Mouse (Mus musculus) limb, embryonic 10.5 days (tissue): ENCODE measurements around the gene Smoc1. TPM values are rescaled to one million over a fixed set of nuclear protein-coding genes. Genes with fewer than 3 reads are reported as not detected.

ENCODE experiments used
- DNase-seq: peaks from one replicate; pipeline ENCODE4 v3.0.0-alpha.2; 2017; ENCODE audit warnings: low spot score
- H3K27ac ChIP-seq: fragments of 300-500 bp; sonication (generic); 2 replicates; pipeline ENCODE4 v1.5.1; 2016; ENCODE audit warnings: mild to moderate bottlenecking
- H3K27me3 ChIP-seq: fragments of 300-500 bp; sonication (generic); 2 replicates; pipeline ENCODE4 v1.6.1; 2016; ENCODE audit warnings: low read depth, mild to moderate bottlenecking; ENCODE audit not compliant: poor library complexity, severe bottlenecking
- H3K36me3 ChIP-seq: fragments of 300-500 bp; sonication (generic); 2 replicates; pipeline ENCODE4 v1.6.1; 2016; ENCODE audit warnings: mild to moderate bottlenecking, moderate library complexity
- H3K4me1 ChIP-seq: fragments of 300-500 bp; sonication (generic); 2 replicates; pipeline ENCODE4 v1.6.1; 2016
- H3K4me3 ChIP-seq: fragments of 300-500 bp; sonication (generic); 2 replicates; pipeline ENCODE4 v1.5.1; 2016; ENCODE audit warnings: mild to moderate bottlenecking, moderate library complexity
- H3K9me3 ChIP-seq: fragments of 300-500 bp; sonication (generic); replicated peaks from 2 replicates; pipeline ENCODE4 v1.6.1; 2016; ENCODE audit warnings: mild to moderate bottlenecking
- WGBS: fragments of 180-500 bp; shearing (Covaris S2); methylation state at CpG from one replicate; pipeline ENCODE4 v1.1.7; 2016; 5-methylcytosine and 5-hydroxymethylcytosine counted together
- polyA plus RNA-seq: library from polyadenylated mRNA; unstranded; fragments of >200 nt; fragmentation: Nextera tagmentation; extraction: Ambion mirVana; gene quantifications from 2 replicates; pipeline ENCODE4 v1.2.1, GENCODE M21; 2016

Smoc1 gene
- polyA plus RNA-seq, 1 experiment from 2014 or later, result 24.2 TPM

DNA sequence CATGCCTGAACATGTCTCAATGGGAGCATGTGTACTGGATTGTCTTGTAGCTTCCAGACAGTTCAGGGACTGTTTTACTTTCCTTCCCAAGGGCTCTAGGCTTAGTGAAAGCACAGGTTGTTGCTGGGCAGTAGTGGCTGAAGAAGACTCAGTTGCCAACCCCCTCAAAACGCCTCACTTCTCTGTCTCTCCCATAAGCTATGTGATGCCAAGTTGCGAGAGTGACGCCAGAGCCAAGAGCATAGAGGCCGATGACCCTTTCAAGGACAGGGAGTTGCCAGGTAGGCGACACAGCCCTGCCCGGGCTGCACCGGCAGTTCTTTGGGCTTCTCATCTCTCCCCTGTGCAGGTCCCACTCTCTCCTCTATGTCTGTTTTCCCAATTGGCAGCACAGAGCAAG, 141.4 kb downstream of the Smoc1 start:
- no peak overlapping the region for H3K27ac ChIP-seq
- H3K9me3 ChIP-seq, result no peaks in the 10 kb centered on the region
- peaks cover 21% of the 10 kb centered on the region for H3K4me1 ChIP-seq
- H3K27me3 ChIP-seq, result peaks cover 12% of the 10 kb centered on the region
- H3K36me3 ChIP-seq, result peaks cover 37% of the 10 kb centered on the region
- DNase-seq, result no peak
- WGBS, result 93% methylated on average over 7 of the region's 7 CpGs
- no peak overlapping the region for H3K4me3 ChIP-seq

DNA sequence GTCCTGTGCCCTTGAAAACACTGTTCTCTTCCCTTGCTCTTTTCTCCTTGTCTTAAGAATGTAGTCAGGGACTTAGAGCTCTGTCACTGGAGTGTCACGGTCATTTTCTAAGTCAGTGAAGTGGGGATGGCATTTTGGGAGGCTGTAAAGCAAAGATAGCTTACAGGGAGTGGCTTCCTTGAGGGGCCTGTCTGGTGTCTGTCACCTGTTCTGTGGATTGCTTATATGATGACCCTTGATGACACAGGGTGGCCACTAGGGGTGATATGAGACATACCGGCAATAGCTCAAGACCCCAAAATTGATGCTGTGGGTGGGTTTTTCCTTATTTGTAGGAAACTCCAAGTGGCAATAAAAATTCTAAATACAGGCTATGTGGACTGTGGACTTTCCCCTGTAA, 141.9 kb downstream of the Smoc1 start:
- Histone ChIP-seq H3K9me3 (no peaks in the 10 kb centered on the region), H3K27me3 (peaks cover 12% of the 10 kb centered on the region), H3K36me3 (peaks cover 37% of the 10 kb centered on the region), H3K4me3 (no peak overlapping the region), H3K27ac (no peak overlapping the region), H3K4me1 (peaks cover 21% of the 10 kb centered on the region)
- DNase-seq, result no peak
- WGBS, result 67% methylated on average over 2 of the region's 2 CpGs

DNA sequence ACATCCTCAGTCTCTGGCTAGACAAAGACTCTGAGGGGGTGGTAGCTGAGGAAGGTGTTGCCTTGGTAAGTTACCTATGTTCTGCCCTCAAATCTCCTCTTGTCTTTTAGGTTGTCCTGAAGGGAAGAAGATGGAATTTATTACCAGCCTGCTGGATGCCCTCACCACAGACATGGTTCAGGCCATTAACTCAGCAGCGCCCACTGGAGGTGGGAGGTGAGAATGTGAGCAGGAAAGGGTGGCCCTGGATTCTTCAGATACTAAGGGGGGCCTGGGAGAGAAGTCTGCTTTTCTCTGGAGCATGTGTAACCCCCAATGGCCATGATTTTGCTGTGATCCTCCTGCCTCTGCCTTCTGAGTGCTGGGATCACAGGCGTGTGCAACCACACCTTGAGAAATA, 143.5 kb downstream of the Smoc1 start:
- peaks cover 23% of the 10 kb centered on the region for H3K4me1 ChIP-seq
- WGBS, result 79% methylated on average over 2 of the region's 2 CpGs
- H3K9me3 ChIP-seq, result no peaks in the 10 kb centered on the region
- peaks cover 12% of the 10 kb centered on the region for H3K27me3 ChIP-seq
- no peak for DNase-seq
- no peak overlapping the region for H3K4me3 ChIP-seq
- H3K36me3 ChIP-seq, result peaks cover 42% of the 10 kb centered on the region
- no peak overlapping the region for H3K27ac ChIP-seq

DNA sequence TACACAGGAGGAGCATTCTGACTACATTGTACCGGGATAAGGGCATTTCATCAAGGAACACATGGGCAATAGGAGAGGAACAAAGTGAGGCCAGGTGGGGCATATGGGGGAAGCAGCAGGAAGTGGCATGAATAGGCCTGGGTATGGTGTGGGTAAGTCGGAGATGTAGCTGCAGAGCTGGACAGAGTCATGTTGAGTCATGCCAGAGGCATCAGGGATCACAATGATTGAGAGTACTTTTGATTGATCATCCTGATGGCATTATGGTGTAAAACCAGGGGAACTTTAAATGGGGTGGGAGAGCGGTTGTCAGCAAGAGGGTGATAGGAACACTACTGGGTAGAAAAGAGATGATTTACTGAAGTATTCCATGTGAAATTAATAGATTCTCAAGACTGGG, 146.4 kb downstream of the Smoc1 start:
- Histone ChIP-seq H3K36me3 (peaks cover 35% of the 10 kb centered on the region), H3K4me1 (peaks cover 9% of the 10 kb centered on the region; the same call in 1 of the 2 replicates), H3K9me3 (no peaks in the 10 kb centered on the region), H3K27me3 (peaks cover 4% of the 10 kb centered on the region; the same call in 1 of the 2 replicates), H3K27ac (no peak overlapping the region), H3K4me3 (no peak overlapping the region)
- DNase-seq, result no peak
- WGBS, result 84% methylated on average over 3 of the region's 3 CpGs

DNA sequence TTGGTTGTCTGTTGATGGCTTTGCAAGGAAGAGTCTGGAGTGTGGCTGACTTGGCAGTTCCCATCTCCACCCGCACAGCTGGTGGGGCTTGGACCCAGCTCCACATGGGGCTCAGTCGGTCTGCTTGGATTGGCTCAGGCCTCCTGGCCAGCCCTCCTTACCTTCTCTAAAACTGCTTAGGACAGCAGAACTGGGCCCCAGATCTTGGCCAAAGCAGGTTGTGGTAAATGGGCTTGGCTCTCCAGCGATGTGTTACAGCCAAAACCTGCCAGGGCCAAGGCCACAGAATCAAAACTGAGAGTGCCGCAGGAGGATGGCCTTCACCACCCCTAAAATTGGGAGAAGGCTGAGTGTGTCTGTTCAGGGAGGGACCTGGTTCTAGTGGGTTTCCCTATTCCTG, 147.3 kb downstream of the Smoc1 start:
- H3K9me3 ChIP-seq, result no peaks in the 10 kb centered on the region
- peaks cover 36% of the 10 kb centered on the region for H3K36me3 ChIP-seq
- H3K27me3 ChIP-seq, result no peaks in the 10 kb centered on the region
- no peak overlapping the region for H3K4me3 ChIP-seq
- no peak overlapping the region for H3K27ac ChIP-seq
- 87% methylated on average over 4 of the region's 4 CpGs for WGBS
- H3K4me1 ChIP-seq, result peaks cover 9% of the 10 kb centered on the region; the same call in 1 of the 2 replicates
- DNase-seq, result no peak

DNA sequence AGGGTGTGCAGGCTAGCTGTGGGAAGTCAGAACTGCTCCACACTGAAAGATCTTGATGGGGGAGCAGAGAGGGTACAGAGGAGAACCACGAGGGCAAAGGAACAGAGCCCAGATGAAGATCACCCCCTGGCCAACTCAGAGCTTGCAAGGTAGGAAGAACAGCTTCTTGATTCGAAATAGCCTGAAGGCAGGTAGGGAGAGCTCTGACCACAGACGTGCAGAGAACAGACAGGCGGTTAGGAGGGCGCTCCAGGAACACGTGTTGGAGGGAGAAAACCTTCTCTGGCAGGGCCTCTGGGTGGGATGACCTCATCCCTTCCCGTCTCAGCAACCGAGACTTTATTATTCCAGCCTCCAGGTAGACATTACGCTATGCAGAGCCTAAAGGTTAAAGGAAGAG, 148.6 kb downstream of the Smoc1 start:
- Histone ChIP-seq H3K4me3 (no peak overlapping the region), H3K27me3 (no peaks in the 10 kb centered on the region), H3K9me3 (no peaks in the 10 kb centered on the region), H3K4me1 (peaks cover 9% of the 10 kb centered on the region; the same call in 1 of the 2 replicates), H3K36me3 (peaks cover 40% of the 10 kb centered on the region), H3K27ac (no peak overlapping the region)
- WGBS, result 59% methylated on average over 9 of the region's 9 CpGs
- DNase-seq, result no peak

DNA sequence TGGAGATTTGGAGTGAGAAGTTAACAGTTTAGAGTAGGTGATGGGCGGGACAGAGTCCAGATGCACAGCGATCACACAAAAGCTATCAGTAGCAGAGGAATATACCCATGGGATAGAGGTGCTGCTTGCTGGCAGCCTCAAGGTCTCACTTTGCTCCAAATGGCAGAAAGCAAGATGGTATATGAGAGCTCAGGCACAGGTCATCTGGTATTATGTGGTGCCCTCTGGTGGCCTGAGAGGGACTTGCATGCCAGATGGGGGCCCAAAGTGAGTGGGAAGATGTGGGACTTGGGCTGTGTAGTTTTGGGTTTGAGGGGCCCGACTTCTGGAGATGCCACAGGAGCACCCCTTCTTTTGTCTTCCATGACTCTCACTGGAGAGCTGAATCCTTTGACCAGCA, 155.5 kb downstream of the Smoc1 start:
- 53% methylated on average over 3 of the region's 3 CpGs for WGBS

DNA sequence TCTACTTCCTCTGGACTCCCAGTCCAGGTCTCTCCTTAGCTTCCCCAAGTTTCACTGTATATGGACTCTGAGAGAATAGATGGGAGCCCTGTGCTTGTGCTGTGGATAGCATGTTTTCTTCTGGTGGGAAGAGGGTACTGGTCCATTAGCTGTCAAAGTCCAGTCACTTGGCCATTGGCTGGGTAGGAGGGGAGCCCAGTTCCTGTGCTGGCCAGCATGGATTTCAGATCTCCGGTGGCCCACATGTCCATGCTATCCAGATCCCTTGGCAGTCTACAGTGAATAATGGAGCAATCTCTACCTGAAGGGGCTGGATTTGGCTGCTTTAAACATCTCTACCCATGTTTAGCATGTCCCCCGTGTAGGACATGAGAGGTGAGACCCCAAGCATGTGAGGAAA, 158.4 kb downstream of the Smoc1 start:
- DNase-seq, result no peak
- H3K9me3 ChIP-seq, result no peaks in the 10 kb centered on the region
- no peak overlapping the region for H3K27ac ChIP-seq
- no peaks in the 10 kb centered on the region for H3K27me3 ChIP-seq
- H3K36me3 ChIP-seq, result peaks cover 31% of the 10 kb centered on the region
- no peaks in the 10 kb centered on the region for H3K4me1 ChIP-seq
- WGBS, result 94% methylated on average over 2 of the region's 2 CpGs
- H3K4me3 ChIP-seq, result no peak overlapping the region

More for the DNA sequence above, 155.5 kb downstream of the Smoc1 start:
- H3K36me3 ChIP-seq, result peaks cover 45% of the 10 kb centered on the region
- H3K9me3 ChIP-seq, result no peaks in the 10 kb centered on the region
- H3K4me1 ChIP-seq, result no peaks in the 10 kb centered on the region
- H3K27me3 ChIP-seq, result no peaks in the 10 kb centered on the region
- H3K27ac ChIP-seq, result no peak overlapping the region
- H3K4me3 ChIP-seq, result no peak overlapping the region
- DNase-seq, result peak; percentile 84

DNA sequence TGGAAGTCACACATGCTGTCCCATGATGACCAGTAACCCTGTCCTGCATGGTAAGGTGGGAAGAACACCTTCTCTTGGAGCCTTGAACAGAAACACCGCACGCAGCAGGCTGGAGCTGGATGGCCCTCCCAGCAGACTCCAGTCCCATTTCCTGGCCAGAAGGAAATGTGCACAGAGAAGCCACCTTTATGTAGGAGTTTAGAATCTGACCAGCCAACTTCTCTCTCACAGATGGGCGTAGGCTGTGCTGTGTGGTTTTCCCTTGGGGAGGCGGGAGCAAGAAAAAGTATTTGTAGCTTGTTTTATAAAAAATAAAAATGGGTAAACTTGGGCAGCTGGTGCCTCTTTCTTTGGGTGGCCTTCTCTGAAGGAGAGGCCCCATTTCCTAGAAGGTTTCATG, 159.5 kb downstream of the Smoc1 start:
- H3K36me3 ChIP-seq, result peaks cover 23% of the 10 kb centered on the region
- 89% methylated on average over 4 of the region's 4 CpGs for WGBS
- H3K9me3 ChIP-seq, result no peaks in the 10 kb centered on the region
- no peaks in the 10 kb centered on the region for H3K4me1 ChIP-seq
- H3K27me3 ChIP-seq, result no peaks in the 10 kb centered on the region
- DNase-seq, result no peak
- H3K4me3 ChIP-seq, result no peak overlapping the region
- H3K27ac ChIP-seq, result no peak overlapping the region

DNA sequence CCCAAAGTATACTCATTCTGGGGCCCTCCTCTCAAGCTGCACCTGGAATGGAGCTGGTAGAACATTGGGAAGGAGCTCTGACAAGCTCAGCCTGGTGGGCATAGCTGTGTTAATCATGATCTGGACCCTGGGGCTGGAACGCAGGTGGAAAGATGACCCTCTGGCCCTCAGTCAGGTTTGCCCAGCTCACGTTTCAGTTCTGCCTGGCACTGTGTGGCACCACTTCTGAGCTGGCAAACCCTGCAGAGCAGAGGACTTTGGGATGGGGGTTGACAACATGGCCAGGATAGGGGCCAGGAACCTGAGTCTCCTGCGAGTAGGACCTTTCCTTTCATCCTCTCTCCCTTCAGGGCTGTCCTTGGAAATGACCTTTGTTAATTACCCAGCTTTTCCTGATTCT, 160.1 kb downstream of the Smoc1 start:
- H3K9me3 ChIP-seq, result no peaks in the 10 kb centered on the region
- peaks cover 23% of the 10 kb centered on the region for H3K36me3 ChIP-seq
- no peaks in the 10 kb centered on the region for H3K4me1 ChIP-seq
- H3K27ac ChIP-seq, result no peak overlapping the region
- H3K4me3 ChIP-seq, result no peak overlapping the region
- no peaks in the 10 kb centered on the region for H3K27me3 ChIP-seq
- WGBS, result 88% methylated on average over 3 of the region's 3 CpGs
- DNase-seq, result no peak

DNA sequence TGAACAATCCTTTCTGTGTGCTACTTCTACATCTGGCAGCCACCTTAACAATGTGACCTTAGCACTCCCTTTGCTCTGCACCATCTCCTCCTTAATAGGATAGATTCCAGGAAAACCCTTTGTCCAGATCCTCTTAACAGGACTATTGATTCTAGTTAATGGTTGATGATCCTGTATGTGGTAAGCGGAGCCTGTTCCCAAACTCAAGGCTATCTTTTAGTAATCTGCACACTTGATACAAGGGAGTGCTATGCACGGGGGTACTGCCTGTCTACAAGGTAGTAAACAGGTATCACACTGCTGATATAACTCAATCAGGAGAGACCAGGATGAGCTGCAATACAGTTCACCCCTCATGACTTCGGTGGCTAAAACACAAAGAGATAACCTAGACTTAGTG, 161.8 kb downstream of the Smoc1 start:
- H3K36me3 ChIP-seq, result peaks cover 23% of the 10 kb centered on the region
- no peak for DNase-seq
- no peak overlapping the region for H3K4me3 ChIP-seq
- H3K27ac ChIP-seq, result no peak overlapping the region
- H3K27me3 ChIP-seq, result no peaks in the 10 kb centered on the region
- no peaks in the 10 kb centered on the region for H3K4me1 ChIP-seq
- no peaks in the 10 kb centered on the region for H3K9me3 ChIP-seq
- WGBS, result 88% methylated on average over 3 of the region's 3 CpGs

DNA sequence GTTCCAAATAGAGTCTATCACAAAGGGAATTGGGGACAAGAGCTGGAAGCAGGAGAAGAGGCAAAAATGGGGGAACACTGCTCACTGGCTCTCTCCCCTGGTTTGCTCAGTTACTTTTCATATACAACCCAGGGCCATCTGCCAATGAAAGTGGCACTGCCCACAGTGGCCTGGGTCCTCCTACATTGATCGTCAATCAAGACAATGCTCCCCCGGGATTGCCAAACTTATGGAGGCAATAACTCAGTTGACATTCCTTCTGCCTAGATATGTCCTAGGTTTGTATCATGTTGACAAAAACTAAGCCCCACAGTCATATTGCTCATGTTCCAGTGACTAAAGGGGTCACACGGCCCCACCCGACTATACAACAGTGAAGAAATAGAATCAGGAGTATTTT, 162.4 kb downstream of the Smoc1 start:
- Histone ChIP-seq H3K27me3 (no peaks in the 10 kb centered on the region), H3K36me3 (peaks cover 19% of the 10 kb centered on the region), H3K4me1 (no peaks in the 10 kb centered on the region), H3K4me3 (no peak overlapping the region), H3K9me3 (no peaks in the 10 kb centered on the region), H3K27ac (no peak overlapping the region)
- no peak for DNase-seq
- 95% methylated on average over 4 of the region's 4 CpGs for WGBS

DNA sequence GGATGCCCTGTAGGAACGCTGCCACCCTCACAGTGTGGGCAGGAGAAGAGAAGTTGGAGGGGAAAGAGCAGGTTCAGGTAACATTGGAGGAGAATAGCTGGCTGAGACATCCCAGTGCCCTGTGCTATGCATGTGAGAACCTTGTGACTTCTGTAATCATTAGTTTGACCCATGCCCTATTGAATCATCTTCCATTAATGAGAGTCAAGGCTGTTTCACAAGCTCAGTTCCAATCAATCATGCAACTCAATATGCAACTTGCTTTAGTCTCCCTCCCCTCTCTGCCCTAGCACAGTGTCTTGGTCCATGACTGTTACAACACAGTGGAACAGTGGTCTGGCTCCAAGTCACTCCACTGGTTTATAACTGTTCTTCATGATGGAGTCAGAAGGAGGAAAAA, 163.0 kb downstream of the Smoc1 start:
- H3K27me3 ChIP-seq, result no peaks in the 10 kb centered on the region
- no peaks in the 10 kb centered on the region for H3K9me3 ChIP-seq
- H3K36me3 ChIP-seq, result peaks cover 14% of the 10 kb centered on the region
- DNase-seq, result no peak
- no peak overlapping the region for H3K4me3 ChIP-seq
- no peaks in the 10 kb centered on the region for H3K4me1 ChIP-seq
- 83% methylated on average over 1 of the region's 1 CpGs for WGBS
- H3K27ac ChIP-seq, result no peak overlapping the region

DNA sequence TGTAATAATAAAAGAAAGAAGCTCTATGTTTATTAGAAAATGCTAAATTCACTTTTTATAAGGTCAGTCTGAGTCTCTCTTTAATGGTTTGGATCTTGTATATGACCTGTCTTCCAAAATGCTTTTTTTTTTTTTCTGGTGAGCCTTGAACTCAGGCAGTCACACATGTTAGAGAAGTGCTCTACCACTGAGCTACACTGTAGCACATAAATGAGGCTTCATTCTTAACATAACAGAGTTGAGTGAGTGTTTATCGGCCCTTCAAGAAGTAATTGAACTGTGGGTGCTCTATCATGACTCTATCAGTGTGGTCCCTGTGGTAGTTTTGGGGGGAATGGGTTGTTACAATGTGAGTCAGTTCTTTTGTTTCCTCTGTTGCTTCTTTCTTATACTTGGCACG, 167.4 kb downstream of the Smoc1 start:
- H3K27ac ChIP-seq, result no peak overlapping the region
- peaks cover 6% of the 10 kb centered on the region; the same call in 1 of the 2 replicates for H3K27me3 ChIP-seq
- no peak overlapping the region for H3K4me3 ChIP-seq
- WGBS, result 85% methylated on average over 2 of the region's 2 CpGs
- no peak for DNase-seq
- no peaks in the 10 kb centered on the region for H3K4me1 ChIP-seq
- no peaks in the 10 kb centered on the region for H3K9me3 ChIP-seq
- H3K36me3 ChIP-seq, result no peaks in the 10 kb centered on the region
